Mouse (Mus musculus) heart, postnatal 0 days (tissue): ENCODE measurements around the gene St6galnac3.

Experiments
- CTCF ChIP-seq: IDR thresholded peaks from 2 replicates; pipeline ENCODE4 v1.5.1; 2016; ENCODE audit warnings: antibody characterized with exemption, control low read depth, low read depth
- EP300 ChIP-seq: IDR thresholded peaks from 2 replicates; pipeline ENCODE4 v1.6.1; 2016; ENCODE audit warnings: antibody characterized with exemption, low read depth

DNA sequence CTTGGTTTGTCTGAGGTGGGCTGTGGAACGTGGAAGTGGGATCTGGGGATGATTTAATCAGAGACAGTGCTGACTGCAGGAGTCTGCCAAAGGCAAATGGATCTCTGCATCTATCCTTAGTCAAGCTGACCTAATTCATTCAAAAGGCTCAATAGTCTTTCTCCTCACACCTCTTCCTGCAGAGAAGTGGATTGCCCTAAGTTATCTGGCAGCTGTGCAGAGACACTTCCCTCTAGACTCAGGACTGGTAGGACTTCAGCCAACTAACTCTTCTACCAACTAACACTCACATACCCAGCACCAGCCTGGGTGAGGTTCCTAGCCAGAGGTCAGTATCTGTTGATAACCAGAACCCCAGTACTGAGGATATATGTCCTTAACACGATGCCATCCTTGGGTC, 516.8 kb downstream of the St6galnac3 start:
- TF ChIP-seq CTCF (no peak), EP300 (no peak)
